Mouse (Mus musculus) bone marrow, adult 2 months (tissue): ENCODE data around the gene Cbx1.

Source experiments
- CTCF ChIP-seq: fragments of 200-500 bp; IDR thresholded peaks from 2 replicates; pipeline ENCODE4 v1.5.1; 2011; ENCODE audit warnings: low read length, control low read depth; ENCODE audit not compliant: control insufficient read depth, insufficient read depth
- POLR2A ChIP-seq: fragments of 200-500 bp; IDR thresholded peaks from 2 replicates; pipeline ENCODE4 v1.6.1; 2011; ENCODE audit warnings: low read depth, mild to moderate bottlenecking, control low read depth, low read length, borderline replicate concordance; ENCODE audit not compliant: control insufficient read depth

GRCm38 (mm10) chr11:96829813-96830538 is 41.0 kb downstream of the Cbx1 start, which contains the start of gene Nfe2l1:
- TF ChIP-seq CTCF (0 out of 2 replicates have a peak, but pooled peaks have one; percentile 22), POLR2A (peak; percentile 34; the same call in 1 of the 2 replicates)
